Mouse (Mus musculus) ovary, adult 10 weeks (tissue): ENCODE results near the gene Lrriq3. TPM values are rescaled to one million over a fixed set of nuclear protein-coding genes. Genes with fewer than 3 reads are reported as not detected.

ENCODE experiments used
- polyA plus RNA-seq: library from polyadenylated mRNA; stranded (reverse); fragments of 350-450 nt; fragmentation: Illumina TruSeq; extraction: RNeasy Lipid Tissue Mini Kit (QIAGEN cat#74804); gene quantifications from one replicate; pipeline ENCODE4 v1.2.3, GENCODE M21; 2014

Lrriq3 gene
- 9.3 TPM for polyA plus RNA-seq

GRCm38 (mm10) chr3:155093116-155093956, at the start of gene Lrriq3, which contains the start of gene Fpgt:
TSS of gene Lrriq3 (plus strand) at chr3:155093434.
TSS of gene Fpgt (minus strand) at chr3:155093403.

GRCm38 (mm10) chr3:155055231-155055916, 37.9 kb upstream of the Lrriq3 start, which contains the start of gene Tnni3k:
TSS of gene Tnni3k (minus strand) at chr3:155055407.

Other genes with a start within 250 kb of the Lrriq3 start
- gene Tnni3k, start 38.0 kb upstream of the Lrriq3 start, polyA plus RNA-seq, result not detected
- 79.5 TPM for gene Fpgt, start within 50 bp of the Lrriq3 start, polyA plus RNA-seq